Mouse (Mus musculus) frontal cortex, adult 2 months (tissue): ENCODE data around the gene Mfsd2a. TPM values are rescaled to one million over a fixed set of nuclear protein-coding genes. Genes with fewer than 3 reads are reported as not detected.

Source experiments
- DNase-seq, 2 experiments: peaks; one replicate each; pipeline ENCODE4 v3.0.0; 2022; ENCODE audit warnings: low spot score in 1 of 2; ENCODE audit errors: extremely low spot score in 1 of 2
- polyA plus RNA-seq: library from polyadenylated mRNA; depleted of rRNA; stranded (reverse); fragments of >200 nt; gene quantifications from 2 replicates; pipeline ENCODE4 v1.2.3, GENCODE M21; 2012

The Mfsd2a gene
- polyA plus RNA-seq, 1 experiment: 40.8 TPM

DNA sequence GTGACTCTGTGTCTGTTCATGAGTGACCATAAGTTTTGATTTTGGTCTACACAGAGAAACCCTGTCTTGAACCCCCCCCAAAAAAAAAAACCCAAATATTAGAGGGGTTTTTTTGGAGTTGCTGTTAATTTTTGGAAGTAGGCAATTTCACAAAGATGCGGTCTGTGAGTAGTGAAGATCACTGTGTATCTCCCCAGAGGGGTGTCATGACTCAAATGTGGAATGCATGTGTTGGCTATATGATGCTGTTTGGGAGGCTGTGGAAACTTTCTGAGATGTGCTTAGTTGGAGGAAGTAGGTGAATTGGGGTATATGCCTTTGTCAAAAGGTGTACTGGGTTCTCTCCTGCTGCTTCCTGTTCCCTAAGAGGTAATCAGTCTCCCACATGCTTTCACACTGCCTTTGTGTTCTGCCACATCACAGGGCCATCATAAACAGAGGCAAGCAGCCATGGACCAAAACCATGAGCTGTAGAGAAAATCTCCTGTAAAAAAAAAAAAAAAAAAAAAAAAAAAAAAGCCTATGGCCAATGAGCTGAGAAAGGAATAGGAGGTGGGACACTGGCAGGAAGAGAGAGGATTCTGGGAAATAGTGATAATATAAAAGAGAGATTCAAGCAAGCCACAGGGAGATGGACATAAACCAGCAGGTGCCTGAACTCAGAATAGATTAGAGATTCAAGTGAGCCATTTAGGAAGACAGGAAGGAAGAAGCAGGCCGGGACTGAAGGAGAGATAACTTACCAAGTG lies 21.8 kb downstream of the Mfsd2a start:
- no peak for DNase-seq

DNA sequence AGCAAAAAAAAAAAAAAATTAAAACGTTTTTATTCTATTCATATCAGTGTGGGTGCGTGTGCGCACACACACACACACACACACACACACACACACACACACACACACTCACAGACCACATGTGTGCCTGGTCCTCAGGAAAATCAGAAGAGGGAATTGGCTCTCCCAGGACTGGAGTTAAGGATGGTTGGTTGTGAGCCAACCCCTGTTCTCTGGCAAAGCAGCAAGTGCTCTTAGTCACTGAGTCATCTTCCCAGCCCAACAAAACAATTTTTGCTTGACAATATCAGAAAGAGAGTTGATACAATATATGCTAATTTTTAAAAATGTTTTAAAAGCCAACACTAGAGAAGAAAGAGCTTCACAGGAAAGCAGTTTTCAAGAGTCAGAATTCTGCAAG lies 23.5 kb downstream of the Mfsd2a start:
- peak in 1 of 2 experiments; percentile 46 for DNase-seq

DNA sequence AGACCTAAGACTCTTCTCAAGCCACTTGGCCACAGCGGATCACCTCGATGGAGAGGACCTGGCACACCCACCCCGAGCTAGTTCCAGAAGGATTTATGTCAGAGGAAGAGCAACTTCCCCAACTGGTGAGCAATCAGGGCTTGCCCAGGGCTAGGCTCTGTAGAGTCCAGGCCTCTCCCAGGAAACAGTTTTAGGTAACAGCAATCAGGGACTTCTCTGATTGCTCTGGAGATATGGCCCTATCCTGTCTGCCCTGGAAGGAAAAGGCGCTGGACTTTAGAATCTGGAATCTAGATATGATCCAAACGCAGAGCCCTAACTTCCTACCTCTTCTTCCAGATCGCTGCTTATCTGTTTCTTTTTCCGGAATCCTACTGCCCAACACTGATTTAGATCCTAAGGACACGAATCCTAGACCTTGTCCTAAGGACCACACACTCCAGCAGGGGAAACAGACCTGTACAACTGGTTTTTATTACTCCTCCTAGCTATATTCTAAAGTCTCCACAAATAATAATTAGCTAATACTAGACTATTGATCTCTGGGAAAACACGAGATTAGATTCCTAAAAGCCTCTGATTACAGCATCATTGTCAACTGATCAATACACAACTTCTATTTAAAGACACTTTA lies 25.4 kb downstream of the Mfsd2a start:
- no peak for DNase-seq

GRCm38 (mm10) chr4:122933857-122934256 lies 27.1 kb downstream of the Mfsd2a start:
- no peak for DNase-seq

DNA sequence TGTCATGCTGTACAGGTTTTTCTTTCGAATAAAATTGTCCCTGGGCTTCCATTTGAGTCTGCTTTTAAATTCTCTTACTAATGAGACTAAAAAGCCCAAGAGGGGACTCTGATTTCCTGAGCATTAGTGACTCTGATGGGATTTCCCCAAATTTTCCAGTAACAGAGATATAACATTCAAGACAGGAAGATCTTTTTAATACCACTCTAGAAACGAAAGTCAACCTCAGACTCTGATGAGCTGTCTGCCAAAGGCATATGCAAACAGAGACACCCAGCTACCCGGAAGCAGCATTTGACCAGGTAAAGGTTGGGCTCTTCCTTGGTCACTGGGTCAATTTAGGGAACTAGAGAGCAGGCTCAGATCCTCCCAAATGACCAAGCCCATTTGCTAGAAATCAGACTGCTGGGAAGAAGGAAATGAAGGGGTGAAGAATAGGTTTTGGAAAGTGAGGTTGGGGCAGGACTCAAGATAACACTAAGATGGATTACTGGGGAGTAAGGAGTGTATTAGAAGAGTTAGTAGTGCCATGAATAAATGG lies 27.9 kb downstream of the Mfsd2a start:
- no peak for DNase-seq

DNA sequence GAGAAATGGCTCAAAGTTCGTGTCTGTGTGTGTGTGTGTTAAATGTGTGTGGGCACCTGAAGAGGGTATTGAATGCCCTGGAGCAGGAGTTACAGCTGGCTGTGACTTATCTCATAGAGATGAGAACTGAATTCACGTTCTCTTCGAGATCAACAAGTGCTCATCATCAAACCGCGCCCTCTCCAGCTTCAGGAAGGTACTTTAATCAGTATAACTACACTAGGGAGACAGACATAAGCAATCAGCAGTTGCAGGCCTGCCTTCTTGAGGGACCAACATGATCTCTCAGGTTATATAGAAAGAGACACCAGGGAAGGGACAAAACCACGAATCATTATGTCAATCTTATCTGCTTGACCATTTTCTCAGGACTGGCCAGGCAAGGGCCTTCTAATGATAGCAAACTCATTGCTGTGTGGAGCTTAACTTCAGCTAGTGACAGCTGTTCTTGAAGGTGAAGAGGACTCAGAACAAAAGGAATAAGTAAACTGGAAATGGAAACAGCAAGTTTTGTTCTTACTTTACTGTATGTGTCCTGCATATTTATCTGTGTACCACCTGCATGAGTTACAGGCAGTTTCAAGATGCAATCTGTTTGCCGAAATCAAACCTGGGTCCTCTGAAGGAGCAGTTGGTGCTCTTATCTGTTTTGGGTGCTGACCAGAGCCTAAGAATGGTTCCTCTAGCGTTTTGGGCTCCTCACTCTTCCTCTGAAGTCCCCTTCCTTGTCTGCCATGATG lies 28.6 kb downstream of the Mfsd2a start:
- no peak for DNase-seq

- DNase-seq: no peak
Observed at GRCm38 (mm10) chr4:122930939-122931590, 29.9 kb downstream of the Mfsd2a start.

DNA sequence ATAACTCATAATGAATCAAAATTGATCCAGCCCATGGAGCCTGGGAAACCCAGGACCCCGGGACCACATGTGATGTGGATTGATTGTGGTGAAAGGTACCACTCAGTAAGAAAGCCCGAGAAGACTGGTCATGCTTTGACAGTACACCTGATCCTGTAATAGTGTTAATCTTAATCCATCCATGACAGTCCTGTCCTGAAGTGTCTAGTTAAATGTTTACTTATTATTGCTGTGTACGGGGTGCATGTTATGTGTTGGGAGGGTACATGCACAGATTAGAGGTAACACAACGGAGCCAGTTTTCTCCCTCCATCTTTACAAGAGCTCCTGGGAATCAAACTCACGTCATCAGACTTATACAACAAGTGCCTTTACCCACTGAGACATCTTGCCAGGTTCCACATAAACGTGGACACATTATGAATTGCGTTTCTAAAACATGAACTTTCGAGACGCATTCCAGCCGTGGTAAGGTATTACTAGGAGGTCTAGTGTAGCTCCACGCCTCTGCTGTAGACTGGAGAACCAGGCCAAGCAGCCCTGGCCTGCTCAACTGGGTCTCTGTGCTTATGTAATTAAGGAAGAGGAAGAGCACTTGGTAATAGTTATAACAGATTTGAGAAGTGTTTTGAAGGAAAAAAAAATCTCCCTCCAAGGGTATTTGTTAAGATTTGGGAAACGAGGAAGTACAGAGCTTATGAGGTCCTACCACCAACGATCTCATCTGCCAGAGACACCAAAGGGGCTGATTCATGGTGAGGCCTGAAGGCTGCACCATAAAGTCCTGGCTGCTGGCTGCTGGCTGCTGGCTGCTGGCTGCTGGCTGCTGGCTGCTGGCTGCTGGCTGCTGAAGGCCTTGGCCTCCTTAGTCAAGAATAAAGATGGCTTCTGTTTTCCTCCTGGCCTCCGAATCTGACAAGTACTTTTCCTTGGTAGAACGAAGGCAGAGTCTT lies 37.3 kb downstream of the Mfsd2a start:
- DNase-seq: no peak

DNA sequence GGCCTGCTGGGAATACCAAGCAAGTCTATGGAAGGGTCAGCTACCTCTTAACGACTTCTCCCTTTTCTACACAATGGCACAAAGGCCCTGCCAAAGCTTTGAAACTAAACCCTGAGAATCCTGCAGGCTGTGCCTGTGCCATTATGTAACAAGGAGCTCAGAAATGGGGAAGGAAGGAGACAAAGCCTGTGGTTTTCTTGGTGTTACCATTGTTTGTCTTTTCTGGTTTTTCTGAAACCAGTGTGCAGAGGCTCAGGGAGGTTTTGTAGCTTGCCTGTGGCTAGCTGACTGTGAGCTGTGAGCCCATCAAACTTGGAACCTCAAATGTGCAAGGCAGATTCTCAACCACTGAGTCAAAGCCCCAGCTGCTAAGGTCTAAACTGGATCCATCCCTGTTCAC lies 38.1 kb downstream of the Mfsd2a start:
- no peak for DNase-seq

- DNase-seq: no peak
Observed at GRCm38 (mm10) chr4:122915985-122916384, 45.0 kb downstream of the Mfsd2a start.

- DNase-seq: no peak
Observed at GRCm38 (mm10) chr4:122914186-122914585, 46.8 kb downstream of the Mfsd2a start.

GRCm38 (mm10) chr4:122912613-122913012 lies 48.4 kb downstream of the Mfsd2a start:
- no peak for DNase-seq

GRCm38 (mm10) chr4:122910577-122910976 lies 50.4 kb downstream of the Mfsd2a start:
- no peak for DNase-seq

GRCm38 (mm10) chr4:122909572-122910189 lies 51.3 kb downstream of the Mfsd2a start:
- peak; percentile 39 to 70 for DNase-seq

DNA sequence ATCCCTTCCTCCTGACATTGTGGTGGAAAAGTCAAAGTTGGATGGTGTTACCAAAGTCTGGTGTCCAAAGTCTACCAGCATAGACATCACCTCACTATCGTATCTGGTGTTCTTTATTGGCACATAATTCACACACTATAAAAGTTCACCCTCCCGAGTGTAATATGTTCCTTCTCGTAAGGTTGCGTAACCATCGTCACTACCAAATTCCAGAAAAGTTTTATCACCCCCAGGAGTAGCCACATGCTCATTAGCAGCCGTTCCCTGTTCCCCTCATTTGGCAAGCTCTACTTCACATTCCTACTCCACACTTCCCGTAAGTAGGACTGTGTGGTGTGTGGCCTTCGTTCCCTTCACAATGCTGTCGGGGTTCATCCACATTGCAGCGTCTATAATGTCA lies 55.6 kb downstream of the Mfsd2a start:
- no peak for DNase-seq

DNA sequence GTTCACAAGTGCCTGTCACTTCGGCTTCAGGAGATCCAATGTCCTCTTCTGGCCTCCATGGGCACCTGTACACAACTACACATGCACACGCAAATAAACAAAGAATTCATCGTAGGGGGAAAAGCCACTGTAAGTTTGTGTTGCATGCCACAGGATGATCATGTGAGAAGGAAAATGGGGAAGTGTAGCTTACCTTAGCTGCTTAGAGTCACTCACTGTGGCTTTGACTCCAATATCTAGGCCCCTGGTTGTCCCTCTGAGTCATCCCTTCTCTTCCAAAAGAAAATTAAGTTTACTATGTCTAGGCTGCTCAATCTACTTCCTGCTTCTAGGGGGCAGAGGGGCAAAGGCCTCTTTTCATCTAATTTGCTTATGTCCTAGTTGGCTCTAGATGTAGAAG lies 57.3 kb downstream of the Mfsd2a start:
- DNase-seq: no peak

GRCm38 (mm10) chr4:122902156-122902555 lies 58.8 kb downstream of the Mfsd2a start:
- DNase-seq: no peak

DNA sequence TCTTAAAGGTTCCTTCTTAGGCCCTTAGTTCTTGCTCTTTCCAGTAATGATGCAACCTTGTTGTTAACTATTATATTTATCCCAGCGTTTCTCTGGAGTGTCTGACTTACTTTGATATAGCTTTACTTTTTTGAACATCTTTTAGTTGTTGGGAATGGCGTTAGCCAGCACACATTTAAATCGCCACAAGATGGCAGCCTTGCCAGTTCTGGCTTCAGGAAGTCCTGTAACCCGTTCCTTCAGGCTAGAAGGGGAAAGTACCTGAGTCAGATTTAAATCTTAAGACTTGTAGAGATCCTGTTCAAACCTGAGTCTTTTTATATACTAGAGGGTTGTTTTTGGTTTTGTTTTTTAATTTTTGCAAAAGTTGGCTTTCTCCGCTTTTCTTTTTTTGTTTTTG lies 62.7 kb downstream of the Mfsd2a start:
- DNase-seq: peak in 1 of 2 experiments; percentile 91

GRCm38 (mm10) chr4:122897750-122898149 lies 63.2 kb downstream of the Mfsd2a start:
- no peak for DNase-seq
